19 mouse cellular contexts compared by ENCODE assay signal in the genomic region with DNA sequence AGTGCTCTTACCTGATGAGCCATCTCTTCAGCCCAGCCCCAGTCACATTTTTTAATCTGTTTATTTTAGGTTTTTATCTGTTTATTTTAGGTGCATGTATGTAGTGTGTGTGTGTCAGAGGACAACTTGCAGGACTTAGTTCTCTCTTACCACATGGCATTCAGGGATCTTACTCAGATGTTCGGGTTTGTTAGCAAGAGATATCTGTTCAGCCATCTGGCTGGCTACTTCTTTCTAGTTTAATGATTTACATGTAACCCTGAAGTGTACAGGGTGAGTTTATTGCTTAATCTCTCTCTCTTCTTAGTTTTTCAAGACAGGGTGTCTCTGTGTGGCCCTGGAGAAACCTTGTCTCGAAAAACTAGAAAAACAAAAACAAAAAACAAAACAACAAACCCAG. TPM values are rescaled to one million over a fixed set of nuclear protein-coding genes. Genes with fewer than 3 reads are reported as not detected.
DNase-seq lines count a peak whose midpoint lies in the region; ATAC-seq lines count a peak whose summit lies in the region.
"Had no signal": no experiment of that assay in that cellular context is flagged by ENCODE, and none has a peak within 500 bp of the region (broad histone marks: within the 10 kb centered on the region; RNA-seq: fewer than 3 reads in every experiment).

No protein-coding gene starts in this region.

- no peaks in the 10 kb centered on the region for H3K9me3 ChIP-seq in kidney, embryonic 16.5 days (ENCODE audit: low read length)
- no peaks in the 10 kb centered on the region for H3K9me3 ChIP-seq in embryonic facial prominence, embryonic 13.5 days
- no peaks in the 10 kb centered on the region for H3K9me3 ChIP-seq in intestine, embryonic 14.5 days (ENCODE audit: control insufficient read depth, low read length)
- H3K9me3 ChIP-seq in stomach, embryonic 14.5 days (ENCODE audit: control insufficient read depth, low read depth, low read length), result no peaks in the 10 kb centered on the region
- no peaks in the 10 kb centered on the region for H3K9me3 ChIP-seq in hindbrain, embryonic 10.5 days
- H3K9me3 ChIP-seq: limb, embryonic 13.5 days; neural tube, embryonic 13.5 days had no signal

- H3K9ac ChIP-seq in kidney, embryonic 16.5 days (replicated peaks; ENCODE audit: low read length), result no peak overlapping the region
- no peak overlapping the region for H3K9ac ChIP-seq in embryonic facial prominence, embryonic 13.5 days
- no peak overlapping the region for H3K9ac ChIP-seq in intestine, embryonic 14.5 days (ENCODE audit: low read length)
- no peak overlapping the region for H3K9ac ChIP-seq in stomach, embryonic 14.5 days (replicated peaks; ENCODE audit: low read depth, low read length)
- H3K9ac ChIP-seq: limb, embryonic 13.5 days; neural tube, embryonic 13.5 days had no signal

- no peaks in the 10 kb centered on the region for H3K36me3 ChIP-seq in kidney, embryonic 16.5 days (ENCODE audit: insufficient read depth, low read length)
- H3K36me3 ChIP-seq in embryonic facial prominence, embryonic 13.5 days, result no peaks in the 10 kb centered on the region
- no peaks in the 10 kb centered on the region for H3K36me3 ChIP-seq in intestine, embryonic 14.5 days (ENCODE audit: control insufficient read depth, insufficient read depth, low read length)
- no peaks in the 10 kb centered on the region for H3K36me3 ChIP-seq in stomach, embryonic 14.5 days (ENCODE audit: control insufficient read depth, insufficient read depth, low read length)
- no peaks in the 10 kb centered on the region for H3K36me3 ChIP-seq in hindbrain, embryonic 10.5 days
- H3K36me3 ChIP-seq: limb, embryonic 13.5 days; neural tube, embryonic 13.5 days had no signal

- 20% methylated on average over 2 of the region's 2 CpGs for WGBS in kidney, embryonic 16.5 days
- 49% methylated on average over 2 of the region's 2 CpGs for WGBS in embryonic facial prominence, embryonic 13.5 days
- 38% methylated on average over 2 of the region's 2 CpGs for WGBS in intestine, embryonic 14.5 days
- WGBS in stomach, embryonic 14.5 days, result 35% methylated on average over 2 of the region's 2 CpGs
- 62% methylated on average over 2 of the region's 2 CpGs for WGBS in hindbrain, embryonic 10.5 days

- DNase-seq in kidney, postnatal 4 days, result no peak
- no peak for DNase-seq in intestine, embryonic 14.5 days (ENCODE audit: low spot score)
- no peak for DNase-seq in natural killer cell, adult 2 months (ENCODE audit: low spot score in 2 of 2)
- DNase-seq in hindbrain, embryonic 10.5 days (ENCODE audit: low spot score), result no peak
- DNase-seq: cerebellum, adult 11 months; cerebellum, postnatal 25 days; gastrocnemius, postnatal 25 days; layer of hippocampus, postnatal 36 days; thymus, adult 2 months had no signal

- 0 out of 2 replicates have a peak, but pooled peaks have one; percentile 40 for ATAC-seq in kidney, embryonic 16.5 days (ENCODE audit: low FRiP score, low TSS enrichment)
- no peak for ATAC-seq in embryonic facial prominence, embryonic 13.5 days (ENCODE audit: insufficient number of reproducible peaks, insufficient read depth, low FRiP score, low TSS enrichment, low read depth)
- ATAC-seq in intestine, embryonic 14.5 days (replicated peaks; ENCODE audit: low FRiP score, low TSS enrichment, low read depth), result 0 out of 2 replicates have a peak, but pooled peaks have one; percentile 28
- ATAC-seq in stomach, embryonic 14.5 days (ENCODE audit: insufficient number of reproducible peaks, insufficient read depth, low FRiP score, low read depth), result no peak
- ATAC-seq in inflammation-experienced regulatory T-cells, adult 6 months, result no peak
- ATAC-seq: activated CD4-positive, CD25-positive, alpha-beta regulatory T cell, adult 4 months; forebrain, embryonic 14.5 days had no signal

- peak overlapping the region; percentile 95 for H3K27ac ChIP-seq in kidney, embryonic 16.5 days (ENCODE audit: low read length)
- H3K27ac ChIP-seq in embryonic facial prominence, embryonic 13.5 days, result peak overlapping the region; percentile 85
- peak overlapping the region; percentile 89; the same call in 1 of the 2 replicates for H3K27ac ChIP-seq in intestine, embryonic 14.5 days (ENCODE audit: low read depth)
- H3K27ac ChIP-seq in stomach, embryonic 14.5 days (ENCODE audit: low read length), result peak overlapping the region; percentile 86; the same call in 1 of the 2 replicates
- H3K27ac ChIP-seq in hindbrain, embryonic 10.5 days, result no peak overlapping the region
- H3K27ac ChIP-seq: layer of hippocampus, adult 2 months; neural tube, embryonic 13.5 days had no signal

- H3K4me1 ChIP-seq in kidney, embryonic 16.5 days (ENCODE audit: insufficient read depth, low read length), result peaks cover 12% of the 10 kb centered on the region
- H3K4me1 ChIP-seq in embryonic facial prominence, embryonic 13.5 days, result peaks cover 16% of the 10 kb centered on the region
- H3K4me1 ChIP-seq in intestine, embryonic 14.5 days (replicated peaks; ENCODE audit: control insufficient read depth, insufficient read depth, low read length), result peaks cover 13% of the 10 kb centered on the region
- H3K4me1 ChIP-seq in stomach, embryonic 14.5 days (ENCODE audit: control insufficient read depth, insufficient read depth, low read length), result 0 out of 2 replicates have a peak, but pooled peaks cover 3% of the 10 kb centered on the region
- peaks cover 8% of the 10 kb centered on the region for H3K4me1 ChIP-seq in hindbrain, embryonic 10.5 days (replicated peaks)
- H3K4me1 ChIP-seq: neural tube, embryonic 13.5 days had no signal

- H3K4me2 ChIP-seq in kidney, embryonic 16.5 days (replicated peaks; ENCODE audit: low read depth, low read length), result no peak overlapping the region
- no peak overlapping the region for H3K4me2 ChIP-seq in embryonic facial prominence, embryonic 13.5 days
- no peak overlapping the region for H3K4me2 ChIP-seq in intestine, embryonic 14.5 days (ENCODE audit: low read length)
- no peak overlapping the region for H3K4me2 ChIP-seq in stomach, embryonic 14.5 days (replicated peaks; ENCODE audit: low read depth, low read length)
- H3K4me2 ChIP-seq: limb, embryonic 13.5 days; midbrain, embryonic 11.5 days; neural tube, embryonic 13.5 days had no signal

- no peak overlapping the region for H3K4me3 ChIP-seq in kidney, embryonic 16.5 days (ENCODE audit: low read length)
- no peak overlapping the region for H3K4me3 ChIP-seq in embryonic facial prominence, embryonic 13.5 days
- H3K4me3 ChIP-seq in intestine, embryonic 14.5 days (ENCODE audit: low read depth, low read length), result no peak overlapping the region
- H3K4me3 ChIP-seq in stomach, embryonic 14.5 days (ENCODE audit: low read depth, low read length), result no peak overlapping the region
- H3K4me3 ChIP-seq in hindbrain, embryonic 10.5 days, result no peak overlapping the region
- H3K4me3 ChIP-seq: layer of hippocampus, adult 2 months; limb, embryonic 13.5 days; neural tube, embryonic 13.5 days had no signal

- H3K27me3 ChIP-seq in kidney, embryonic 16.5 days (ENCODE audit: insufficient read depth, low read length), result no peaks in the 10 kb centered on the region
- no peaks in the 10 kb centered on the region for H3K27me3 ChIP-seq in embryonic facial prominence, embryonic 13.5 days
- no peaks in the 10 kb centered on the region for H3K27me3 ChIP-seq in intestine, embryonic 14.5 days (replicated peaks; ENCODE audit: control insufficient read depth, insufficient read depth, low read length)
- no peaks in the 10 kb centered on the region for H3K27me3 ChIP-seq in stomach, embryonic 14.5 days (ENCODE audit: control insufficient read depth, insufficient read depth, low read length)
- H3K27me3 ChIP-seq in hindbrain, embryonic 10.5 days (ENCODE audit: insufficient read depth, poor library complexity, severe bottlenecking), result no peaks in the 10 kb centered on the region
- H3K27me3 ChIP-seq: limb, embryonic 13.5 days; neural tube, embryonic 13.5 days had no signal

RNA-seq across cellular contexts. Expression of gene Tpm1, which starts 23.0 kb away (rescaled TPM):
- 578 and 635 TPM in 2 replicates for polyA plus RNA-seq in kidney, embryonic 16.5 days (2015; fragmentation: Nextera tagmentation; extraction: Ambion mirVana)
- 818 and 902 TPM in 2 replicates for polyA plus RNA-seq in embryonic facial prominence, embryonic 13.5 days (2015; fragmentation: Nextera tagmentation; extraction: Ambion mirVana)
- 1,186 and 1,326 TPM in 2 replicates for polyA plus RNA-seq in intestine, embryonic 14.5 days (2014; fragmentation: Nextera tagmentation; extraction: Ambion mirVana)
- polyA plus RNA-seq in stomach, embryonic 14.5 days (2014; fragmentation: Nextera tagmentation; extraction: Ambion mirVana), result 1,242 and 1,294 TPM in 2 replicates
- polyA plus RNA-seq in inflammation-experienced regulatory T-cells, adult 6 months (2017; shearing (Covaris generic)), result 10 to 100 TPM; 31.8 to 34.9 (median 32.4) TPM
- polyA plus RNA-seq in hindbrain, embryonic 10.5 days (2016; fragmentation: Nextera tagmentation; extraction: Ambion mirVana), result 293 and 315 TPM in 2 replicates

Comparison
In these comparisons a context has a peak if more than half of its experiments do, and no peak if none do; other contexts are left out.
1. ATAC-seq: peak in kidney, embryonic 16.5 days (single experiment) and intestine, embryonic 14.5 days (single experiment); none in embryonic facial prominence, embryonic 13.5 days (single experiment), stomach, embryonic 14.5 days (single experiment) and inflammation-experienced regulatory T-cells, adult 6 months (single experiment).